Mouse (Mus musculus): ENCODE results near the gene D430019H16Rik.

The D430019H16Rik gene

GRCm38 (mm10) chr12:105453670-105454257 lies at the start of gene D430019H16Rik:
Gene D430019H16Rik, plus strand, starts transcription at chr12:105453856.
- DNase-seq, result peak; percentile 74

DNA sequence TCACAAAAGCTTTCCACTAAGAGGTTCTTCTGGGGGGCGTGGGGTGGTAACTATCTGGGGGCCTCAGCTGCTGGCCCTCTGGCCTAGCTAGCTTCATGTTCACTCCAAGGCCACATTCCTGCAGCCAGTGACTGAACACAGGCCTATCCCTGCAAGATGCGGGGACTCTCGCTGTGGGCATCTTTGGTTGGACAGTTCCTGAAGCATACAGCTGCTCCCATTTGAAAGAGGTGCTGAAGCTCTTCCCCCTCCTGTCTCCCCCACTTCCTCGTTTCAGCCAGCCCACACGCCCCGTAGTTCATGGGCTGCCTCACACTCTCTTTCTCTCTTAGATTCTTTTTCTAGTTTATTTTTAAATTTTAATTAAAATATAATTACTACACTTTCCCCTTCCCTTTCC lies 47.6 kb upstream of the D430019H16Rik start:
- DNase-seq, result no peak

DNA sequence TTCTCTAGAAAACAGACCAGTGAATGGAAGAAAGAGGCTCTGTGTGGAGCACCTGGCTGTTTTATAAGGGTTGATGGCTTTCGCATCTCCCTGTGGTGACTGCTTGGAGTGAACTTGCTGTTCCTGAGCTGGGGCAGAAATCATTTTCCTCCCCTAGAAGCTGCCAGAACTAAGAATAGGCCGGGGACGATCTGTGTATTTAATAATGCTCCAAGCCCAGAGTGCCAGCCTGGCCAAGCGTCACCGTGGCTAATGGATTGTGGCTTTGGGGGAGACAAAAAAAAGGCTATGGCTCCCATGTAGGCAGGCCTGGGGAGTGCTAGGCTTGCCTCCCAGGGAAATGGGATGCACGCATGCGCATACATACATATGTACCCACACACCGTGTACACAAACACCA lies 39.7 kb upstream of the D430019H16Rik start:
- no peak for DNase-seq

DNA sequence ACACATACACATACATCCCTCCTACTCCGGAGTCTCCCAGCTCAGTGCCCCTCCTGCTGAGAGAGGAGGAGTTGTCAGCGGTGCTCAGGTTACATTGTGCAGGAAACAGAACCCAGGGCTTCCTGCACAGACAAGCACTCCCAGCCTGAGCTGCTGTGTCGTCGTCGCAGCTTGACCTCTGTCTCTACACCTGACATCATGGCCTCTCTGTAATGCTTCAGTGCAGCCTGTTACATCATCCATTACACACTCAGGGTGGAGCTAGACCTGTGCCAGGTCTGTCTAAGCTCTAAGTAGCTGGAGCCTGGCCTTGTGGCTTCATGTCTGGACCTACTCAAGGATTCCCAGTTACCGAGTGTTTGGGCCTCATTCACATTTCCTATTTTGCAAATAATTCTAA lies 33.2 kb upstream of the D430019H16Rik start:
- DNase-seq, result no peak

GRCm38 (mm10) chr12:105426541-105426940 lies 27.1 kb upstream of the D430019H16Rik start:
- no peak for DNase-seq

GRCm38 (mm10) chr12:105427039-105427757 lies 26.5 kb upstream of the D430019H16Rik start:
- DNase-seq, result peak; percentile 70

DNA sequence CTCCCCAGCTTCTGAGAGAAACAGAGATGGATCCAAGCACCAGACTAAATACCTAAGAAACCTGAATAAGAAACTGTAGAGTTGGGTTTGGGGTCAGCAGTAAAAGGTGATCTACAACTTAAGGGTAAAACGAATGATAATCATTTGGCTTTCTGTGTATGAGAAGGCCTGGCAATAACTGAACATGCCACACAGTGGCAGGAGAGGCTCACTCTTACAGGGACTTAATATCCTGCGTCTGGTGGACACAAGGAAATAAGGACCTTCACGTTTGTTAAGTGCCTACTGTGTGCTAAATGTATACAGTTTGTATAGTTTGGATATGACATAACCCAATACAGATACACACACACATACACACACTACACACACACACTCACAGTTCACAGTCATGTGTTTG lies 21.8 kb upstream of the D430019H16Rik start:
- DNase-seq, result no peak

DNA sequence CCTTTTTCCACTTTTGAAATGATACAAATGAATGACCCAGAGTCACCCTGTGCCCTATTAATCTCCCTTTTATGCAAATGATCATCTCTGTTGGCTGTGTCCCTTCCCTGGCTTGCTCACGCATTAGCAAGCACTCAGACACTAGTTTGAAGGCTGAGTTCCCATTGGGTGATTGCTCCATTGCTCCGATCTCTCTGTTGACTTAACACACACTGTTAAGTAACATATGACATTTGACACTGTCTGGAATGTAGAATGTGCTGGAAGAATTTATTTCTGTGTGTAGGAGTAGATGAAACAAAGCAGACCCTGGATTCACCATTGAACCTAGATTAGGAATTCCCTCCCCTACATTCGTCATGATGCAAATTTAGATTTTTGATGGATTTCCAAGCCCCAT lies 20.8 kb upstream of the D430019H16Rik start:
- no peak for DNase-seq

DNA sequence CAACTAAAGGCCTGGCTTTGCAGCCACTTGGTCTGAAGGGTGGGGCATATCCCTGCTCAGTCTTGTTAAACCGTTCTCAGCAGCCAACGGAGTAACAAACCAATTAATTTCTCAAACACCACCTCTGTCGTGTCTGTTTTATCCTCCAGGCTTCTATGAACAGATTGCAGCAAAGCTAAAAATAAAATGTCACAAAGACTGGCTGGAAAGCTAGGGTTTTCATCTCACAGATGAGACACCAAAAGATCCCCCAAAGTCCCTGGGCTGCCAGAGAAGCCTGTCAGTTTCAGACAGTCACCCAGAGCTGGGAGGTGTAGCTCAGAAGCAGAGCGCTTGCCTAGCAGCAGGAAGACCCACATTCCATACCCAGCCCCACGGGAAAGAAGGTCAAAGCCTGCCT lies 15.4 kb upstream of the D430019H16Rik start:
- DNase-seq, result peak; percentile 19

- no peak for DNase-seq
These were observed 13.7 kb upstream of the D430019H16Rik start for GRCm38 (mm10) chr12:105439976-105440375.

GRCm38 (mm10) chr12:105443569-105443968 lies 10.1 kb upstream of the D430019H16Rik start:
- no peak for DNase-seq

DNA sequence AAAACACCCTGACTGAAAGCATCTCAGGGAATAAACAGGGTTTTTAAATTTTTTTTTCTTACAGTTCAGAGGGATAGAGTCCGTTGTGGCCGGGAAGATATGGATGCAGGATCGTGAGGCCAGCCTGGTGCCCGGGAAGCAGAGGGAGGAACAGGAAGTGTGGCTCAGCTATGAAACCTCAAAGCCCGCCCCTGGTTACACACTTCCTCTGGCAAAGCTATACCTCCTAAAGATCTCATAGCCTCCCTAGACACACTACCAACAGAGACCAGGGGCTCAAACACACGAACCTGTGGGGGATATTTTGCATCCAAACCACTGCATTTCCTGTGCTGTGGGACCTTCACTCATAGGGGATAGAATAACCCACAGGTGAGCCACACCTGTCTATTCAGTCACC lies 7.9 kb upstream of the D430019H16Rik start:
- no peak for DNase-seq

DNA sequence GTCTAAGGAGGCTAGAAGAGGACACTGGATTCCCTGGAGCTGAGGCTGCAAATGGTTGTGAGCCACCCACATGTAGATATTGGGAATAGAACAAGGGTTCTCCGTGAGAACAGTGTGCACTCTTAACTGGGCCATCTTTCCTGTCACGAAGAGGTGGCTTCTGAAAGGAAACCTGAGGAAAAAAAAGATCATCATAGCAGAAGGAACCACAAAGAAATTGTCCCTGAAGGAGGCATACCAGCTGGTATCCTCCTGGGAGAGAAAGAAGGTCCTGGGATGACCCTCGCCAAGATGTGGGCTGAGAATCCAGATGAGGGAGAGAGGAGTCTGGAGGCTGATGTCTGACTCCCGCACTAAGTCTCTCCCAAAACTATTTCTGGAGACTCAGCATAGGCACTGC lies 4.4 kb upstream of the D430019H16Rik start:
- DNase-seq, result no peak

DNA sequence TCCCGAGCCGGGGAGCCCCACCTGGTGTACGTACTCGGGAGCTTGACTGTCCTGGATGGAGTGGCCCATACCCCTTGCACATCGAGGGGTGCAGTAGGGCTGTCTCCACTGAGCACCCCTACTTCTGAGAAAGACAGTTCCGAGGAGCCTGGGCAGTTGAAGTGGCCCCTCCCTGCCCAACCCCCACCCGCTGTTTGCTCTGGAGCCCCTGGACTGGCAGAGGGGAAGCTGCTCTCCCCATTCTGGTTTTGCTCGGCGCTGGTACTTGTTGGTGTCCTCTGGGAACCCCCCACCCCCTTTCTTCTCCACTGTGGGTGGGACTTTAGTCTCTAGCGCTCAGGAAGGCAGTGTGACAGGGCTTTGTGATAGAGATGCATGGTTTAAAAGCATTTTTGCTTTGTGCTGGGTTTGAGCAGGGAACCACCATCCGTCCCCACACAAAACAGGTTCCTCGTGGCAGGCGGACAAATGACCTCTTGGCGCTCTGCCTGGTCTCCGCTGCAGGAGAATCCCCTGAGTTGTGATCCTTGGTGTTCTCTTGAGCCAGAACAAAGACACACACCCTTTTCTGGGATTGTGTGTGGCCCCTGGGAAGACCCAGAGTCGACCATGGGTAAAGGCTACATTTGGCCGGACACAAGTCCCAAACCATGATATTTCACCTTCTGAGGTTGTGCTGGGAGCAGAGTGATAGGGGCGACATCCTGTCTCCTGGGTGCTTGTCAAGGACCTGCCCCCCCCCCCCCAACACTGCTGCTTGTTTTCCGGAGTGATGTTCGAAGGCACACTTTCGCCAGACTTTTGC lies 804 bp downstream of the D430019H16Rik start:
- no peak for DNase-seq

DNA sequence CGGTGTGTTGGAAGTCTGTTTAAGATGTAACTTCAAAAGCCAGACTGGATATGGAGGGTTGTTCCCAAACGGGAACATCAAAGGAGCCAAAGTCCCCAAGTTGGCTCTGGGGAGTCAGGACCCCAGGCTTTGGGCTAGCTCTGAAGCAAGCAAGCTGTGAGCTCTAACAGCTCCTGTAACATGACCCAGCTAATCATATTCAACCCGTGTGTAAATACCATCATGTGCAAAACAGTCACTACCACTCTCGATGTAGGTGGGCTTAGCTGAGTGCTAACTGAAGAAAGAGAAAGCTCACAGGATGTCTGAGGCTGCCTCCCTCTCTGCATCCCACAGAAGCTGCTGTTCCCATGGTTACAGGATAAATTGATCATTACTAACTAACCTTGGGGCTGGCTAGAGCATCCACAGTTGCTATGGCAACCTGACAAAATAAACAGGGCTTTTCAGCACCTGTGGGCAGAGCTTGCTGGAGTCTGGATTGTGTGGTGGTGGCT lies 1.5 kb downstream of the D430019H16Rik start:
- DNase-seq, result no peak

DNA sequence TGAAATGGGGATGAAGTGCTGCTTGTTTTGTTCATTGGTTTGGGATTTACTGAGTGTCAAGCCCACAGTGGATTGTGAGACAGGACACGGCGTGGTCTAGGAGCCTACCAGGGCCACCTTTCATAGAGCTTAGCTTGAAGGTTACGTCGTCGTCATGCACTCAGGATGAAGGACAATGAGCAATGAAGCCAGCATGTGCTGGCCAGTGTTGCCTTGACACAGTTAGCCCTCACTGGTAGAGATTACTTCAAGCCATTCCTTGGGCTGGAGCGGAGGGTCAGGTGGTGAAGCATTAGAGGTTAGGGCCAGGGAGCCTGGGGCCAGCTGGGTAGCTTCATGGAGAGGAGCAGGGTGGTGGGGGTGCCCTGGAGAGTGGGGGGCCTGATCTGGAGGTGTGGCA lies 5.1 kb downstream of the D430019H16Rik start:
- DNase-seq, result no peak

DNA sequence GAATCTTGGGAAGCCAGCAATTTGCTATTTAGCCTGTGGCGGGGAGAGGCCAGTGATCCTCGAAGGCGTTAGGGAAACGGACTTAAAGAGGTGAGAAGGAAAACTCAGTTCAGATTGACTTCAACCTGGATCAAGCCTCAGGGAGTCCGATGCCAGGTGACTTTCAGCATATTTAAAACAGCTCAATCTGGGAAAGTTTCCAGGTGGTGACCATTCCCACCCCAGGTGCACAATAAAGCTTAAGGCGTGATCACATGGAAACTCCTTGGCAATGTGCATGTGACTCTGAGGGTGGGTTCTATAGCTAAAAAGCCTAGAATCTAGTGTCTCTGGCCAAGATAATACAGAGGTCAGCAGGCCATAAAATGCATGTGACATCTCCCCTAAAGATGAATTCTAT lies 7.4 kb downstream of the D430019H16Rik start:
- no peak for DNase-seq

DNA sequence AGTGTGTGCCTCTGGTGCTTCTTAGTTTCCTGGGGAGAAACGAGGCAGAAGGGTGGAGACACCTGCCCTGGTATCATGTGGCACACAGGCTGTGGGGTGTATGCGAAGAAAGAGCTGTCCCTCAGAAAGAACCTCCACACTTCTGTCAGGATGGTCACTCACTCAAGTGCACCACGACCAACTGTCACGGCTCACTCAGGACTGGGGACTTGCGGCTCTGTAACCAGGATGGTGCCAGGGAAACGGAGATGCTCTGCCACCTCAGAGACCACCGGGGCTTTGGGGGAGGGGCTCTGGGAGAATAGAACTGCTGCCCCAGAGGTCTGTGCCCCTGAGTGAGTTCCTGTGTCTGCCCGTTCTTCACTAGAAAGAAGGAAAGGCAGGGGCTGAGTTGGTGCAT lies 15.4 kb downstream of the D430019H16Rik start:
- DNase-seq, result no peak

GRCm38 (mm10) chr12:105475230-105475911 lies 21.7 kb downstream of the D430019H16Rik start:
- peak; percentile 31 for DNase-seq

- peak; percentile 59 for DNase-seq
These were observed 22.8 kb downstream of the D430019H16Rik start for GRCm38 (mm10) chr12:105476453-105476852.

DNA sequence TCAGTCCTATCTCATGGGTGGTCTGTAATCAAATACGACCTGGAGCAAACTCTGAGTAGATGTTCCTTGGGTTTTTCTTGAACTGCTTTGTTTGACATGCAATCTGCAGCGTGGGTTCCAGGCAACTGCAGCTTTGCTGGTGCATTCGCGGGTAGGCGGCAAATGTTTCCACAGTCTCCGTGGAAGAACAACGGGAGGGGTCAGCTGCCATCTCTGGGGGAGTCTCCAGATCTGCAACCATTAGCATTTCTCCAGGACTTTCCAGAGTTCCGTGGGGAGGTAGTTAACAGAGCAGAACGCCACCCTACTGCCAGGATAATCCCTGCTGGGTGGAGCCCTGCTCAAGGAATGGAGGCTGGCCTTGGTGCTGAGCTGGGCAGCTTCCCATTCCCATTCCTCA lies 23.3 kb downstream of the D430019H16Rik start:
- DNase-seq, result no peak

DNA sequence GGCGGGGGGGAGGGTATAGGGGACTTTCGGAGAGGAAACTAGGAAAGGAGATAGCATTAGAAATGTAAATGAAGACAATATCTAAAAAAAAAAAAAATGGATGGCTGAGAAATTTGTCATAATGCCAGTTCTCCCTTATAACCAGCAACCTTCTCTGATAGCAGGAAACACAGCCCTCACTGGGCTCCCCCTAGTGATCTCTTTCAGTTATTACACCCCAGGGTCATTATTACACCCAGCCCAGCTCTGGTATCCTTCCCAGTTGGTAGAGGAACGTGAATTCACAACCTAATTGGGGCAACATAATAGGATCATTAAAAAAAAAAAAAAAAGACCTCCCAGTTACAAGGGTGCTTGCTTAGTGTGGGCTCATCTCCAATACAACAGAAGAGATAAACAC lies 29.8 kb downstream of the D430019H16Rik start:
- DNase-seq, result no peak

- DNase-seq, result no peak
These were observed 36.6 kb downstream of the D430019H16Rik start for GRCm38 (mm10) chr12:105490227-105490626.
